Mouse (Mus musculus): ENCODE results near the gene Csnk2a1.

GRCm38 (mm10) chr2:152293179-152293726, 66.6 kb downstream of the Csnk2a1 start:
- TF ChIP-seq POLR2A (IDR thresholded peaks at IDR 0.05; ENCODE audit: insufficient read length, low read depth) = no peak
- TF ChIP-seq E2F4 (IDR thresholded peaks at IDR 0.05; ENCODE audit: insufficient read depth) = no peak
- TF ChIP-seq MYOD1 (IDR thresholded peaks at IDR 0.05; ENCODE audit: control insufficient read depth in 1 of 3, insufficient read length in 2 of 3, low read depth in 2 of 3) = no peak
- no peak for TF ChIP-seq CEBPB (IDR thresholded peaks at IDR 0.05; ENCODE audit: insufficient read depth, poor library complexity, severe bottlenecking)
- no peak for TF ChIP-seq MYOG (IDR thresholded peaks at IDR 0.05; ENCODE audit: control insufficient read depth in 1 of 3, insufficient read depth in 1 of 3, insufficient read length in 2 of 3, low read depth in 2 of 3)
- TF ChIP-seq MAX (IDR thresholded peaks at IDR 0.05; ENCODE audit: low read depth) = no peak
- TF ChIP-seq USF1 (IDR thresholded peaks at IDR 0.05; ENCODE audit: low read depth) = no peak
- no peak for TF ChIP-seq TCF12 (IDR thresholded peaks at IDR 0.05; ENCODE audit: insufficient read depth, poor library complexity, severe bottlenecking)
- TF ChIP-seq POLR2AphosphoS2 (IDR thresholded peaks at IDR 0.05; ENCODE audit: insufficient read length, low read depth) = no peak
- TF ChIP-seq TCF3 (IDR thresholded peaks at IDR 0.05; ENCODE audit: insufficient read length, low read depth) = no peak
